Mouse (Mus musculus): Measurements from ENCODE around the gene Cyth4. TPM values are rescaled to one million over a fixed set of nuclear protein-coding genes. Genes with fewer than 3 reads are reported as not detected.

Cyth4 gene
- total RNA-seq, 2 experiments from 2014 or later = 4.8 to 6.9 TPM

Other genes starting within 250 kb of the Cyth4 start
- gene Tex33, start 201.1 kb upstream of the Cyth4 start, total RNA-seq (2021) = not detected
- gene Tst, start 191.1 kb upstream of the Cyth4 start, total RNA-seq (2021) = 10 to 100 TPM; 14.4 to 16.4 TPM
- 10 to 100 TPM; 26.0 to 26.3 TPM for gene Mpst, start 190.6 kb upstream of the Cyth4 start, total RNA-seq (2021)
- gene Kctd17, start 168.5 kb upstream of the Cyth4 start, total RNA-seq (2021) = 10 to 100 TPM; 80.7 TPM
- gene Tmprss6, start 128.4 kb upstream of the Cyth4 start, total RNA-seq (2021) = under 1 TPM; 0.10 to 0.45 TPM
- gene Il2rb, start 101.8 kb upstream of the Cyth4 start, total RNA-seq (2021) = under 1 TPM; 0.20 to 0.26 TPM
- 10 to 100 TPM; 89.5 to 98.7 TPM for gene C1qtnf6, start 65.6 kb upstream of the Cyth4 start, total RNA-seq (2021)
- gene Sstr3, start 52.4 kb upstream of the Cyth4 start, total RNA-seq (2021) = under 1 TPM in 1 of 2 experiments, not detected in 1; 0.20 TPM
- gene Rac2, start 24.3 kb upstream of the Cyth4 start, total RNA-seq (2021) = 1 to 10 TPM; 4.6 to 4.7 TPM
- gene Elfn2, start 121.7 kb downstream of the Cyth4 start, total RNA-seq (2021) = 1 to 10 TPM; 1.2 TPM
- gene Mfng, start 176.4 kb downstream of the Cyth4 start, total RNA-seq (2021) = 10 to 100 TPM; 19.3 to 24.0 TPM
- 10 to 100 TPM; 18.8 to 20.4 TPM for gene Card10, start 206.0 kb downstream of the Cyth4 start, total RNA-seq (2021)
- gene Cdc42ep1, start 245.6 kb downstream of the Cyth4 start, total RNA-seq (2021) = 10 to 100 TPM; 63.9 to 68.5 TPM